Mouse (Mus musculus) embryonic facial prominence, embryonic 10.5 days (tissue): ENCODE results near the gene Cped1. TPM values are rescaled to one million over a fixed set of nuclear protein-coding genes. Genes with fewer than 3 reads are reported as not detected.

Experiments
- DNase-seq: peaks from one replicate; pipeline ENCODE4 v3.0.0-alpha.2; 2017; ENCODE audit warnings: low spot score
- H3K27ac ChIP-seq: fragments of 300-500 bp; sonication (generic); replicated peaks from 2 replicates; pipeline ENCODE4 v1.5.1; 2016; ENCODE audit warnings: mild to moderate bottlenecking
- H3K27me3 ChIP-seq: fragments of 300-500 bp; sonication (generic); replicated peaks from 2 replicates; pipeline ENCODE4 v1.6.1; 2016; ENCODE audit warnings: low read depth, mild to moderate bottlenecking; ENCODE audit not compliant: poor library complexity, severe bottlenecking
- H3K36me3 ChIP-seq: fragments of 300-500 bp; sonication (generic); replicated peaks from 2 replicates; pipeline ENCODE4 v1.6.1; 2016; ENCODE audit warnings: mild to moderate bottlenecking, moderate library complexity
- H3K4me1 ChIP-seq: fragments of 300-500 bp; sonication (generic); 2 replicates; pipeline ENCODE4 v1.6.1; 2016
- H3K4me3 ChIP-seq: fragments of 300-500 bp; sonication (generic); 2 replicates; pipeline ENCODE4 v1.5.1; 2016; ENCODE audit warnings: mild to moderate bottlenecking, moderate library complexity
- H3K9me3 ChIP-seq: fragments of 300-500 bp; sonication (generic); 2 replicates; pipeline ENCODE4 v1.6.1; 2016; ENCODE audit warnings: mild to moderate bottlenecking
- WGBS: fragments of 180-500 bp; shearing (Covaris S2); methylation state at CpG from one replicate; pipeline ENCODE4 v1.1.7; 2016; 5-methylcytosine and 5-hydroxymethylcytosine counted together
- polyA plus RNA-seq: library from polyadenylated mRNA; unstranded; fragments of >200 nt; fragmentation: Nextera tagmentation; extraction: Ambion mirVana; gene quantifications from 2 replicates; pipeline ENCODE4 v1.2.1, GENCODE M21; 2016

Cped1 gene
- polyA plus RNA-seq, 1 experiment from 2014 or later: 39.3 TPM

DNA sequence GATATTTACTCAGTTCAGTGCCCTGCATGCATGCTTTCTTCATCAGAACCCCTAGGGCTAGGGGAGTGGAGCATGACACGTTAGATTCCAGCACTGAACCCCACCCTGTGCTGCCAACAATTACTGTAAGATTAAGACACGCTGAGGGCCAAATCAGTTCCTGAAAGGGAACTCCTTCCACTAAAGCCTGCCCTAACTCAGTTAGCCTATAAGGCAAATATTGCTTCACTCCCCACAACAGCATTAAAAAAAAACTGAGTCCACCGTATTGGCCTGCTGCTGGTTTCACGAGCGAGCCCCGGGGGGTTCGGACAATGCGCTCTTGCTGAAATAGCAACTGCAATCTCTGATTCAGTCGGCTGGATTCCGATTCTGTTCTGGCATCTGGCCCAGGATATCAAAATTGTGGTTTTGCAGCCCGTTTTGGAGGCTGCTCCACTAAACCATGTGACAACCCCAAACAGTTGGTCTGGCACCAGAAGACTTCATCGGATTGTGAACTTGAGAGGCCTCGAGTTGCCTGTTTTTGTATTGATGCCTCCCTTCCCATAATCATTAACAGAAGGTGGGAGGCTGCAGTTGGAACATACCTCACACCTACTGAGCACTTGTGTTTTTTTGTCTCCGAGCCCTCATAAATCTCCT is 294.6 kb downstream of the Cped1 start:
- no peak for DNase-seq
- Histone ChIP-seq H3K36me3 (no peaks in the 10 kb centered on the region), H3K27me3 (no peaks in the 10 kb centered on the region), H3K4me3 (no peak overlapping the region), H3K4me1 (peaks cover 8% of the 10 kb centered on the region), H3K27ac (no peak overlapping the region), H3K9me3 (no peaks in the 10 kb centered on the region)
- 66% methylated on average over 14 of the region's 14 CpGs for WGBS

DNA sequence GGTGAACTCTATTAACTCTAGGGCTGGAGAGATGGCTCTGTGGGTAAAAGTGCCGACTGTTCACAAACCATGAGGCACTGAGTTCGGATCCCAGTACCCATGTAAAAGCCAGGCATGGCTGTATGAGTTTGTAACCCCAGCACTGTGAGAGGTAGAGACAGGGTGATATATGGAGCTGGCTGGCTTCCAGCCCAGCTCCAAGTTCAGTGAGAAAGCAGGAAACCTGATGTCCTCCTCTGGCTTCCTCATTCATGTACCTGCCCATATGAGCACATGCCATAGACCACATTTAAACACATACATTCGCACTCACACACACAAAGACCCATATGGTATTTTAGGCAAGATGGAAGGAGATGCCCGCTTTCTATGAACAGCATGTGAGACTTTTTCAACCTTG is 296.7 kb downstream of the Cped1 start:
- H3K4me1 ChIP-seq: peaks cover 8% of the 10 kb centered on the region
- no peak for DNase-seq
- 89% methylated on average over 4 of the region's 4 CpGs for WGBS
- no peaks in the 10 kb centered on the region for H3K36me3 ChIP-seq
- H3K9me3 ChIP-seq: no peaks in the 10 kb centered on the region
- no peak overlapping the region for H3K27ac ChIP-seq
- H3K27me3 ChIP-seq: peaks cover 16% of the 10 kb centered on the region
- no peak overlapping the region for H3K4me3 ChIP-seq

DNA sequence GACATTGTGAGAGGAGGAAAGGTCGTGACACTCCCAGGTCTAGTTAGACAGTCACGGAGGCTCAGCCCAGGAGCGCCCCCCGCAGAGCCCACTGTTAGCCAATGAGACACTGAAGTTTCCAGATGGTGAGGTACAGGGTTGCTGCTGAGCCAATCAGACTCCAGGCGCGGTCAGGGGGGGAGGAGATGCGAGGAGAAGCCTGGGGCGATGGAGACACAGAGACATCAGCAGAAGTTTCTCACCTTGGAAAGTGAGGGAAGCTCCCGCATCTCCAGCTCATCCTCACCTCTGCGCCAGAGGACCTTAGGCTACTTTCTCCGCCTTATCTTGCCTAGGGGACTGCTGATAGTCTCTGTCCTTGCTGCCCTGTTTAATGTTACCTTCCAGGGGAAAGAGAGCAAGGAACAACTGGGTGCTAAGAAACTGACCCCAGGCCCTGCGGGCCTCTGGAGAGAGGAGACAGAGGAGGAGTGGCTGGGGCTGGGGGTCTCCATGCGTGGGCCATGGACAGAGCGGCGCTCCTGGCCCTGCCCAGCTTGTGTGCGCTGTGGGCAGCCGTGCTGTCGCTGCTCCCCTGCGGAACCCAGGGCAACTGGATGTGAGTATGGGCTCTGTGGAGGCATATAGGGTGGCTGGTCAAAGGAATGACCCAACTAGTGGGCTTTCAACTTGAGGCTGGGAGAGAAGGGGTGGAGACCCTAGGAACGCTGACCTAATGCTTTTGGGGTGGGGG is 302.5 kb downstream of the Cped1 start, which contains the start of gene Wnt16:
Gene Wnt16, plus strand, starts transcription at position 224 of the 733 bp plus-strand sequence.
- Histone ChIP-seq H3K9me3 (no peaks in the 10 kb centered on the region), H3K4me1 (peaks cover 23% of the 10 kb centered on the region), H3K4me3 (peak within 1 kb of the TSS; percentile 60), H3K36me3 (no peaks in the 10 kb centered on the region), H3K27ac (peak within 1 kb of the TSS; percentile 58; the same call in 1 of the 2 replicates), H3K27me3 (peaks cover 65% of the 10 kb centered on the region)
- WGBS: under 1% methylated on average over 20 of the region's 20 CpGs
- DNase-seq: peak; percentile 70

DNA sequence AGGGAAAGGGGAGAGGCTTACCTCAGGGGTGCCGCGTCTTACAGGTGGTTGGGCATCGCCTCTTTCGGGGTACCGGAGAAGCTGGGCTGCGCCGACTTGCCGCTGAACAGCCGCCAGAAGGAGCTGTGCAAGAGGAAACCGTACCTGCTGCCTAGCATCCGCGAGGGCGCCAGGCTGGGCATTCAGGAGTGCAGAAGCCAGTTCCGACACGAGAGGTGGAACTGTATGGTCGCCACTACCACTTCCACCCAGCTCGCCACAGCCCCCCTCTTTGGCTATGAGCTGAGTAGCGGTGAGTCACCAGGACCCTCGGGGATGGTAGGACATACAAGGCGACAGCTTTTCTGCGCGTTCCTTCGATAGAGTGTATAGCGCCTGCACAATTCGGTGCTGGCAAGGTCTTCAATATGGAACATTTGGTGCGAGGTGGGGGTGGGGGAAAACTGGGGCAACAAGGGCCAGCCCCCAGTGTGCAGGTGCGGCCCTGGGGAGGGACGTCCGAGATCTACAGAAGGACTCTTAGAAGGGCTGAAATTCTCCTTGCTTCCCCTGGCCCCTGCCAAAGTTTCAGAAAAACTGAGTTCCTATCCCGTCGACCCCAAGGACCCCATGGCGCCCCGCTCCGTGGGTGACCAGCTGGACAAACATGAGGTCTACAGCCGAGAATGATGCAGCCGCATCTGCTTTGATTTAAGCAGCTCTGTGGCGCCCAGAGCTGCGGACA is 303.2 kb downstream of the Cped1 start:
- Histone ChIP-seq H3K4me3 (peak overlapping the region; percentile 60), H3K4me1 (peaks cover 26% of the 10 kb centered on the region), H3K27me3 (peaks cover 65% of the 10 kb centered on the region), H3K27ac (no peak overlapping the region), H3K9me3 (no peaks in the 10 kb centered on the region), H3K36me3 (no peaks in the 10 kb centered on the region)
- peak; percentile 70 for DNase-seq
- under 1% methylated on average over 38 of the region's 38 CpGs for WGBS

DNA sequence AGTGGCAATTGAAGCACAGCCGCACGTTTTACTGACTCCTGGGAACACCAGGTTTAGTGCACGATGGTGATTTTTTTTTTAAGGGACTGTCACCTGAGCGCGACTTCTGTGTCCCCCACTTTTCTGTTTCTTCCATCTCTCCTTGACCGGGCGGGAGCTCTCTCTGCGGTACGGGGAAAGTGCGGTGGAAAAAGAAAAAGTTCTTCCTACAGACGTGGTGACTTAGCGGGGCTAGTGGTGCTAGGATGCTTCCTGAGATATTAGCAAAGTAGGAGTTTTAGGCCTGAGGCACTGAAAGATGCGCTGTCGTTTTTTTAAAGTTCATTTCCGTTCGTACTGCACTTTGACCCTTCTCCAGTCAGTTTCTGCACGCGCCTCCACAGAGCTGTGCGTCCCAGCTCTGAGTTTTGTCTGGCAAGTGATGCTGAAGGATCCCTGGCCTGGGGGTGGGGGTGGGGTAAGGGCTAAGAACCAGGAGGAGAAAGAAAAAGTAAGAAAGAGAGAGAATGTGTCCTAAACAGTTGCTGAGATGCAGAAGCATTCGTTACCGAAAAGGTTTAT is 303.8 kb downstream of the Cped1 start:
- Histone ChIP-seq H3K4me1 (peaks cover 27% of the 10 kb centered on the region), H3K27me3 (peaks cover 65% of the 10 kb centered on the region), H3K36me3 (no peaks in the 10 kb centered on the region), H3K27ac (no peak overlapping the region), H3K4me3 (peak overlapping the region; percentile 60), H3K9me3 (no peaks in the 10 kb centered on the region)
- DNase-seq: peak; percentile 49
- 2% methylated on average over 21 of the region's 21 CpGs for WGBS

DNA sequence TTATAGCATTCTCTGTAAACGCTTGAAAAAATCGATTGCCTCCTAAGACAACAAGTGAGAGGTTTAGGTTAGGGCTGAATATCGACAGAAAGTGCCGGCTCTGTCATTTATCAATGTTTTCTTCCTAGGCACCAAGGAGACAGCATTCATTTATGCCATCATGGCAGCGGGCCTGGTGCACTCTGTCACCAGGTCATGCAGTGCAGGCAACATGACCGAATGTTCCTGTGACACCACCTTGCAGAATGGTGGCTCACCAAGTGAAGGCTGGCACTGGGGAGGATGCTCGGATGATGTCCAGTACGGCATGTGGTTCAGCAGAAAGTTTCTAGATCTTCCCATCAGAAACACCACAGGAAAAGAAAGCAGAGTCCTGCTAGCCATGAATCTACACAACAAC is 305.1 kb downstream of the Cped1 start:
- no peak overlapping the region for H3K27ac ChIP-seq
- H3K36me3 ChIP-seq: no peaks in the 10 kb centered on the region
- H3K4me3 ChIP-seq: no peak overlapping the region
- DNase-seq: no peak
- 79% methylated on average over 8 of the region's 8 CpGs for WGBS
- peaks cover 64% of the 10 kb centered on the region for H3K27me3 ChIP-seq
- H3K4me1 ChIP-seq: peaks cover 31% of the 10 kb centered on the region
- no peaks in the 10 kb centered on the region for H3K9me3 ChIP-seq

DNA sequence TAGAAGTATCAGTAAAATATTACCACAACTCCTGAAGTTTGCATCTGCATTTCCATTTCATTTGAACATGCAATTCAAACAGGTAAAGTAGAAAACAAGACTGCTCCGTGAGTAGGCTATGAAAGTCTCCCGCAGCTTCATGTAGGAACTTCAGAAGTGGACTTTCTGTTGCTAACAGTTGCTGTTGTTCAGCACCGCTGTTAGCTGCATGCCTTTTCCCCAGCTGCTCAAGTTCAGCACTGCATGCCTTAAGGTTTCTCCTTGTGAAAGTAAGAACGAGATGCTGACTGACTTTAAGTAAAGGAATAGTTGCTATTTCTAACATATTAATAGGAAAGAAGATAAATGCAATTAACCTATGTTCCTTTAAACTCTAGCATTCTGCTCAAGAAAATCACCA is 306.3 kb downstream of the Cped1 start:
- no peak for DNase-seq
- Histone ChIP-seq H3K36me3 (no peaks in the 10 kb centered on the region), H3K27ac (no peak overlapping the region), H3K4me3 (no peak overlapping the region), H3K27me3 (peaks cover 52% of the 10 kb centered on the region), H3K9me3 (no peaks in the 10 kb centered on the region), H3K4me1 (peaks cover 31% of the 10 kb centered on the region)
- 34% methylated on average over 4 of the region's 4 CpGs for WGBS

DNA sequence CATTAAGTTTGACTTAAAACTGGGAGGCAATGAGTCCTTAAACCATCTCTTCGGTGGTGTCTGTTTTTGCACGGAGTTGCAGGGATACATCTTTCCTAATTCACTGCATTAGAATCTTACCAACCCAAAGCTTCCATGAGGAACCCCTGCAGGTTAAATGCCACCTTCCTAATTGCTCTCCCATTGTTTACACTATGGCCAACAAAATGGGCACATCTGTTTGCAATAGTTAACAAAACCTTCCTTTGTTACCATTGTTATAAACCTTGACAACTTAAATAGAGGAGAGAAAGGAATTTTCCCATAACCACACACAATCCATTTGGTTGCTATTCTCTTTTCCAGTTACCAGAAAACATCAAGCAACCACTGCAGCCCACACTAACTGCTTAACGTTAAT is 308.2 kb downstream of the Cped1 start:
- Histone ChIP-seq H3K4me3 (no peak overlapping the region), H3K27me3 (peaks cover 36% of the 10 kb centered on the region), H3K27ac (no peak overlapping the region), H3K4me1 (peaks cover 18% of the 10 kb centered on the region), H3K9me3 (no peaks in the 10 kb centered on the region), H3K36me3 (no peaks in the 10 kb centered on the region)
- DNase-seq: no peak
- 26% methylated on average over 3 of the region's 3 CpGs for WGBS

DNA sequence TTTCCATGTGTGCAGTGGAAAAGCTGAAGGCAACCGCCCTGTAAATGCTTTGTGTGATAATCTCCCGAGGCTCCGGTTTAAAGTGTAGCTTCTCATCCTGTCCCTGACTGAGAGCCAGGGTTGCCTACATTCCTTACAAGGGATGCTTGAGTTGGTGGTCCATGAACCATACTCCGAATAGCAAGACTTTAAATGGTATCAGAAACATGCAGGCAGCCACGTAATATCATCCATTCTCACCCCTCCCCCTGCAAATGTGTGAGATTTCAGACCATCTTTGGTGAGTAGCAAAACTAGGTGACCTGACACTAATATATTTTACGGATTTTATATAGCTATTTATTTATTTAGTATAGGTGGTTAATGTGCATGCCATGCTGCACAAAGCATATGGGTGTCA is 311.3 kb downstream of the Cped1 start:
- peaks cover 5% of the 10 kb centered on the region for H3K27me3 ChIP-seq
- no peak overlapping the region for H3K27ac ChIP-seq
- no peak for DNase-seq
- WGBS: 86% methylated on average over 6 of the region's 6 CpGs
- H3K36me3 ChIP-seq: no peaks in the 10 kb centered on the region
- peaks cover 8% of the 10 kb centered on the region; the same call in 1 of the 2 replicates for H3K4me1 ChIP-seq
- H3K9me3 ChIP-seq: no peaks in the 10 kb centered on the region
- H3K4me3 ChIP-seq: no peak overlapping the region

DNA sequence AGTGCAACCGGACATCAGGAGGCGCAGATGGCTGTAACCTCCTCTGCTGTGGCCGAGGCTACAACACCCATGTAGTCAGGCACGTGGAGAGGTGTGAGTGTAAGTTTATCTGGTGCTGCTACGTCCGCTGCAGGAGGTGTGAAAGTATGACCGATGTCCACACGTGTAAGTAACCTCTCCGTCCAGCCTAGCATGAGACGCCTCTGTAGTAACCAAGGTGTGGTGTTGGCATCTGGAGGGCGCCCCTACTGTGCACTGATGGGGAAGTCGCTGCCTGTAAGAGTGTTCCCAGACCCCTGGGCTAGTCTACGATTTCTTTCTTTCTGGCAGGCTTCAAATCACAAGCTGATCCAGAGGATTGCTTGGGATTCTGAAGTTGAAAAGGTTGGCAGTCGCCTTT is 312.3 kb downstream of the Cped1 start:
- Histone ChIP-seq H3K4me1 (peaks cover 8% of the 10 kb centered on the region; the same call in 1 of the 2 replicates), H3K27me3 (0 out of 2 replicates have a peak, but pooled peaks cover 3% of the 10 kb centered on the region), H3K36me3 (no peaks in the 10 kb centered on the region), H3K9me3 (no peaks in the 10 kb centered on the region), H3K27ac (no peak overlapping the region), H3K4me3 (no peak overlapping the region)
- no peak for DNase-seq
- 62% methylated on average over 14 of the region's 14 CpGs for WGBS
